Mouse (Mus musculus): Measurements from ENCODE around the gene Coq8b.

DNA sequence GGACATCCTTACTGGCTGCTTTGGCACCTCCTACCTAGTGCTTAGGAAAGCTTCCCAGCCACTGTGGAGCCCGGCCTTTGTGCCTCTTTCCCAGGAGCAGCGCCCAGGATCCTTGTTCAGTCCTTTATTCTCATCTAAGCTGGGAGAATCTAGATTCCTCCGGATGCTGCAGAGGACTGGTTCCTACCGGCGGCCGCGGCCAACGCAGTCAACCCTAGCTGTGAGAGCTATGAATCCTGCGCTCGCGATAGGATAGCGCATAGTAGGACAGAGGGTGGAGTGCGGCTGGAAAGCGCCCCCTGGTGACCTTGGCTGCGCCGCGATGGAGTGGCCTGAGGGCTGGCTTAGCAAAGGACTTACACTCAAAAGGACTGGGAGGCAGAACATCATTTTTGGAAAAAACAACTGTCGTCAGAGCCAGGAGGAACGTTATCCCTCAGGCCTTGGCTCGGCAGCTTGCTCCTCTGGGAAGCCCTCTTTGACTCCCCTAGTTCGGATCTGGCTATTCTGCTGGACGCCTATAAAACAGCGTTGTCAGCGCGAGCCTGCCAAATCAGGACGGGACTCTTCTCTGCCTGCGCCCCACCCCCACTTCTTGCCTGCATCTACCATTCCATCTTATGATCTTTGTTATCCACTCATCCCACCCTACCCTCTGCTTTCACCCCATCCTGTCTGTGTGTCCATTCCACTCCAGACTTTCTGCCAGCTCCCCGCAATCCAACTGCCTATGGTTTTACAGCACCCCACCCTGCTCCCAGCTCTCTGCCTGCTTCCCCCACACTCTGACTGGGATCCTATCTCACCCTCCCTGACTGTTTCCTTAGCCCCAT lies 52.3 kb downstream of the Coq8b start:
- TF ChIP-seq POLR2A (IDR thresholded peaks at IDR 0.05; ENCODE audit: extremely low read depth, insufficient read depth, low read length) (no peak), CTCF (IDR thresholded peaks at IDR 0.05; ENCODE audit: extremely low read depth, insufficient read depth, low read length) (no peak)
